Mouse (Mus musculus) intestine, embryonic 15.5 days (tissue): ENCODE measurements around the gene Zmym3. TPM values are rescaled to one million over a fixed set of nuclear protein-coding genes. Genes with fewer than 3 reads are reported as not detected.
A peak's percentile ranks its signal among the peaks of the same experiment; 100 is the strongest.

Experiments used
- ATAC-seq: fragments of 200-750 bp; cut with Nextera tagmentation; 2 replicates; pipeline ENCODE4 v1.8.0; 2017; ENCODE audit warnings: moderate TSS enrichment, moderate library complexity
- H3K27ac ChIP-seq: fragments of 300-500 bp; sonication (generic); 2 replicates; pipeline ENCODE4 v1.5.1; 2015; ENCODE audit warnings: mild to moderate bottlenecking, inconsistent platforms
- H3K27me3 ChIP-seq: fragments of 300-500 bp; sonication (generic); replicated peaks from 2 replicates; pipeline ENCODE4 v1.6.1; 2015; ENCODE audit warnings: inconsistent platforms
- H3K36me3 ChIP-seq: fragments of 300-500 bp; sonication (generic); 2 replicates; pipeline ENCODE4 v1.6.1; 2015; ENCODE audit warnings: inconsistent platforms
- H3K4me1 ChIP-seq: fragments of 300-500 bp; sonication (generic); replicated peaks from 2 replicates; pipeline ENCODE4 v1.6.1; 2015; ENCODE audit warnings: inconsistent platforms
- H3K4me2 ChIP-seq: fragments of 300-500 bp; sonication (generic); replicated peaks from 2 replicates; pipeline ENCODE4 v1.6.1; 2015; ENCODE audit warnings: mild to moderate bottlenecking, inconsistent platforms
- H3K4me3 ChIP-seq: fragments of 300-500 bp; sonication (generic); replicated peaks from 2 replicates; pipeline ENCODE4 v1.5.1; 2015; ENCODE audit warnings: inconsistent platforms
- H3K9ac ChIP-seq: fragments of 300-500 bp; sonication (generic); 2 replicates; pipeline ENCODE4 v1.6.1; 2015; ENCODE audit warnings: inconsistent platforms
- H3K9me3 ChIP-seq: fragments of 300-500 bp; sonication (generic); 2 replicates; pipeline ENCODE4 v1.6.1; 2016; ENCODE audit warnings: inconsistent platforms
- WGBS: fragments of 180-500 bp; shearing (Covaris S2); methylation state at CpG from one replicate; pipeline ENCODE4 v1.1.7; 2015; 5-methylcytosine and 5-hydroxymethylcytosine counted together
- polyA plus RNA-seq: library from polyadenylated mRNA; unstranded; fragments of >200 nt; fragmentation: Nextera tagmentation; extraction: Ambion mirVana; gene quantifications from 2 replicates; pipeline ENCODE4 v1.2.1, GENCODE M21; 2015

Gene Zmym3
- polyA plus RNA-seq, 1 experiment from 2014 or later: 20.4 TPM

- no peak overlapping the region for H3K9ac ChIP-seq
- no peak overlapping the region for H3K27ac ChIP-seq
- H3K36me3 ChIP-seq: no peaks in the 10 kb centered on the region
- no peaks in the 10 kb centered on the region for H3K4me1 ChIP-seq
- H3K4me3 ChIP-seq: no peak overlapping the region
- ATAC-seq: no peak
- no peaks in the 10 kb centered on the region for H3K9me3 ChIP-seq
- no peak overlapping the region for H3K4me2 ChIP-seq
- 0 out of 2 replicates have a peak, but pooled peaks cover 10% of the 10 kb centered on the region for H3K27me3 ChIP-seq
- WGBS: 29% methylated on average over 11 of the region's 11 CpGs
Observed at GRCm38 (mm10) chrX:101396459-101396858, 24.2 kb downstream of the Zmym3 start.

GRCm38 (mm10) chrX:101394341-101394740 is 26.3 kb downstream of the Zmym3 start:
- no peak for ATAC-seq
- no peaks in the 10 kb centered on the region for H3K9me3 ChIP-seq
- H3K4me3 ChIP-seq: no peak overlapping the region
- no peak overlapping the region for H3K27ac ChIP-seq
- H3K4me2 ChIP-seq: no peak overlapping the region
- no peaks in the 10 kb centered on the region for H3K36me3 ChIP-seq
- no peak overlapping the region for H3K9ac ChIP-seq
- 0 out of 2 replicates have a peak, but pooled peaks cover 10% of the 10 kb centered on the region for H3K27me3 ChIP-seq
- WGBS: 59% methylated on average over 2 of the region's 2 CpGs
- H3K4me1 ChIP-seq: no peaks in the 10 kb centered on the region

- 64% methylated on average over 5 of the region's 5 CpGs for WGBS
- ATAC-seq: no peak
- no peak overlapping the region for H3K27ac ChIP-seq
Observed at GRCm38 (mm10) chrX:101388866-101389537, 31.6 kb downstream of the Zmym3 start.

GRCm38 (mm10) chrX:101386222-101386621 is 34.4 kb downstream of the Zmym3 start:
- H3K27me3 ChIP-seq: peaks cover 20% of the 10 kb centered on the region
- no peak for ATAC-seq
- WGBS: 50% methylated on average over 4 of the region's 4 CpGs

More at GRCm38 (mm10) chrX:101388866-101389537, 31.6 kb downstream of the Zmym3 start:
- Histone ChIP-seq H3K36me3 (no peaks in the 10 kb centered on the region), H3K4me1 (no peaks in the 10 kb centered on the region), H3K9me3 (no peaks in the 10 kb centered on the region), H3K27me3 (peaks cover 12% of the 10 kb centered on the region), H3K4me3 (no peak overlapping the region), H3K9ac (no peak overlapping the region), H3K4me2 (no peak overlapping the region)

GRCm38 (mm10) chrX:101384439-101385137 is 36.1 kb downstream of the Zmym3 start:
- WGBS: 32% methylated on average over 32 of the region's 32 CpGs
- Histone ChIP-seq H3K4me3 (no peak overlapping the region; the same call in 1 of the 2 replicates), H3K27me3 (peaks cover 20% of the 10 kb centered on the region), H3K27ac (no peak overlapping the region), H3K9ac (no peak overlapping the region), H3K4me2 (peak overlapping the region; percentile 33), H3K36me3 (no peaks in the 10 kb centered on the region), H3K9me3 (no peaks in the 10 kb centered on the region), H3K4me1 (no peaks in the 10 kb centered on the region)
- ATAC-seq: no peak

More at GRCm38 (mm10) chrX:101386222-101386621, 34.4 kb downstream of the Zmym3 start:
- Histone ChIP-seq H3K4me3 (no peak overlapping the region), H3K9me3 (no peaks in the 10 kb centered on the region), H3K4me2 (no peak overlapping the region), H3K36me3 (no peaks in the 10 kb centered on the region), H3K4me1 (no peaks in the 10 kb centered on the region), H3K27ac (no peak overlapping the region), H3K9ac (no peak overlapping the region)

GRCm38 (mm10) chrX:101383455-101383854 is 37.2 kb downstream of the Zmym3 start:
- Histone ChIP-seq H3K9ac (no peak overlapping the region), H3K36me3 (no peaks in the 10 kb centered on the region), H3K27me3 (peaks cover 20% of the 10 kb centered on the region), H3K27ac (no peak overlapping the region), H3K4me2 (no peak overlapping the region), H3K4me1 (no peaks in the 10 kb centered on the region), H3K9me3 (no peaks in the 10 kb centered on the region), H3K4me3 (no peak overlapping the region)
- ATAC-seq: 0 out of 2 replicates have a peak, but pooled peaks have one; percentile 26
- WGBS: 32% methylated on average over 18 of the region's 18 CpGs

- Histone ChIP-seq H3K4me1 (no peaks in the 10 kb centered on the region), H3K9me3 (no peaks in the 10 kb centered on the region), H3K9ac (no peak overlapping the region), H3K36me3 (no peaks in the 10 kb centered on the region), H3K4me3 (no peak overlapping the region), H3K4me2 (no peak overlapping the region), H3K27ac (no peak overlapping the region), H3K27me3 (peaks cover 14% of the 10 kb centered on the region)
- no peak for ATAC-seq
- 53% methylated on average over 1 of the region's 1 CpGs for WGBS
Observed at GRCm38 (mm10) chrX:101379744-101380143, 40.9 kb downstream of the Zmym3 start.

- peak; percentile 87 for ATAC-seq
- Histone ChIP-seq H3K27me3 (no peaks in the 10 kb centered on the region; the same call in 1 of the 2 replicates), H3K9me3 (no peaks in the 10 kb centered on the region), H3K4me3 (peak overlapping the region; percentile 19; the same call in 1 of the 2 replicates), H3K36me3 (no peaks in the 10 kb centered on the region), H3K4me1 (no peaks in the 10 kb centered on the region), H3K9ac (no peak overlapping the region), H3K4me2 (peak overlapping the region; percentile 26), H3K27ac (peak overlapping the region; percentile 64)
- 45% methylated on average over 4 of the region's 4 CpGs for WGBS
Observed at GRCm38 (mm10) chrX:101377076-101377475, 43.6 kb downstream of the Zmym3 start.

GRCm38 (mm10) chrX:101376190-101376968 is 44.3 kb downstream of the Zmym3 start, which contains the start of gene Gjb1:
Gene Gjb1, plus strand, starts transcription at chrX:101376378.
- Histone ChIP-seq H3K4me3 (peak within 1 kb of the TSS; percentile 19; the same call in 1 of the 2 replicates), H3K4me2 (peak within 1 kb of the TSS; percentile 26), H3K9ac (no peak within 1 kb of the TSS), H3K36me3 (no peaks in the 10 kb centered on the region), H3K9me3 (no peaks in the 10 kb centered on the region), H3K27ac (peak within 1 kb of the TSS; percentile 64), H3K4me1 (no peaks in the 10 kb centered on the region), H3K27me3 (no peaks in the 10 kb centered on the region; the same call in 1 of the 2 replicates)
- peak; percentile 77 for ATAC-seq
- WGBS: 66% methylated on average over 7 of the region's 7 CpGs

GRCm38 (mm10) chrX:101372946-101373345 is 47.7 kb downstream of the Zmym3 start:
- Histone ChIP-seq H3K36me3 (no peaks in the 10 kb centered on the region), H3K9me3 (no peaks in the 10 kb centered on the region), H3K27me3 (no peaks in the 10 kb centered on the region; the same call in 1 of the 2 replicates), H3K4me1 (no peaks in the 10 kb centered on the region), H3K27ac (no peak overlapping the region), H3K4me2 (no peak overlapping the region), H3K9ac (no peak overlapping the region), H3K4me3 (no peak overlapping the region)
- no peak for ATAC-seq
- 77% methylated on average over 5 of the region's 5 CpGs for WGBS

GRCm38 (mm10) chrX:101370573-101370972 is 50.1 kb downstream of the Zmym3 start:
- Histone ChIP-seq H3K4me1 (no peaks in the 10 kb centered on the region), H3K9ac (no peak overlapping the region), H3K27ac (no peak overlapping the region), H3K9me3 (no peaks in the 10 kb centered on the region), H3K36me3 (no peaks in the 10 kb centered on the region), H3K4me2 (no peak overlapping the region), H3K27me3 (no peaks in the 10 kb centered on the region; the same call in 1 of the 2 replicates), H3K4me3 (no peak overlapping the region)
- ATAC-seq: no peak
- 63% methylated on average over 3 of the region's 3 CpGs for WGBS

GRCm38 (mm10) chrX:101369001-101369400 is 51.6 kb downstream of the Zmym3 start:
- Histone ChIP-seq H3K9me3 (no peaks in the 10 kb centered on the region), H3K36me3 (no peaks in the 10 kb centered on the region), H3K4me2 (no peak overlapping the region), H3K4me1 (no peaks in the 10 kb centered on the region), H3K27ac (no peak overlapping the region), H3K27me3 (no peaks in the 10 kb centered on the region), H3K4me3 (no peak overlapping the region), H3K9ac (no peak overlapping the region)
- no peak for ATAC-seq
- 44% methylated on average over 7 of the region's 7 CpGs for WGBS
